Mouse (Mus musculus): Measurements from ENCODE around the gene Mt1. TPM values are rescaled to one million over a fixed set of nuclear protein-coding genes. Genes with fewer than 3 reads are reported as not detected.
"Not testable (repeated sequence)": the region's sequence is repeated elsewhere in the genome, so short reads cannot be mapped to it uniquely, and the experiment has no call there.

The Mt1 gene
- total RNA-seq, 2 experiments from 2014 or later: 636 to 650 TPM

DNA sequence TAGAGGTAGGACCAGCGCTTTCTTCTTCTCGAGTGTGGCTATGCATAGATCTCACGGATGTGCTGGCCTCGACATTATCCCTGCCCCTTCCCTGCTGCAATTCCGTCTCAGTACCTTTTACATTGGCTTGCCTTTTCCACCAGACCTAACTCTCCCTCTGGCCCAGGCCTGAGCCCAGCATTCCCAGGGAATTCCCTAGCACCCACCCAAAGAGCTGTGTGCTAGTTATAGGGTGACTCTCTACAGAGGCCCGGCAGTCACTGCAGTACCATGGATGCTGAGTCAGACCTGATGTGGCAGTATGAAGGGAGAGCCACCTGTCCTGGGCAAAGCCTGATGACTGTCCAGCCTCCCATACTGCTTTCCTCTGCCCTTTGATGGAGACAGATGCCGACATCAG lies 25.4 kb upstream of the Mt1 start:
- no peak for DNase-seq (ENCODE audit: low spot score in 2 of 2)
- Histone ChIP-seq H3K27ac (peak overlapping the region; percentile 100), H3K4me3 (peak overlapping the region; percentile 89)
- TF ChIP-seq CTCF (conservative IDR thresholded peaks at IDR 0.05): no peak

- peak in 1 of 2 experiments; percentile 71 for DNase-seq (ENCODE audit: low spot score in 2 of 2)
- H3K27ac ChIP-seq: peak overlapping the region; percentile 100
Measured at GRCm38 (mm10) chr8:94154537-94154936, 24.3 kb upstream of the Mt1 start.

DNA sequence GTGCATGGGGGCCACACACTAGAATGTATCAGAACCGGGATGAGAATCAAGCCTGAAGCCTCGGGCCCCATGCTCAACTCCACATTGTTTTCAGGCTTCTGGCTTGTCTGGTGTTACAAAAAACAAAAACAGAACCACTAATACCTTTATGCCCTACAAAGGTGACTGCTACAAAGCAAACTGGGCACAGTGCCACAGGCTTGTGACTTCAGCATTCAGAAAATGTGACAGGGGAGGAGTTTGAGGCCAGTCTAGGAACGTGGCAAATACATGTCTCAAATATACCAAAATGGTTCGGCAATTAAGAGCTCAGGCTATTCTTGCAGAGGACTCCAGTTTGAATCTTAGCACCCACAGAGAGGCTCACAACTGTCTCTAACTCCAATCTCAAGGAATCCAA lies 22.8 kb upstream of the Mt1 start:
- H3K27ac ChIP-seq: peak overlapping the region; percentile 53; the same call in 1 of the 2 replicates
- no peak for DNase-seq (ENCODE audit: low spot score in 2 of 2)
- TF ChIP-seq CTCF (conservative IDR thresholded peaks at IDR 0.05): no peak
- no peak overlapping the region for H3K4me3 ChIP-seq

More at GRCm38 (mm10) chr8:94154537-94154936, 24.3 kb upstream of the Mt1 start:
- TF ChIP-seq CTCF (conservative IDR thresholded peaks at IDR 0.05): no peak
- H3K4me3 ChIP-seq: peak overlapping the region; percentile 89

GRCm38 (mm10) chr8:94165772-94166171 lies 13.1 kb upstream of the Mt1 start:
- H3K27ac ChIP-seq; DNase-seq (ENCODE audit: low spot score in 2 of 2); H3K4me3 ChIP-seq: not testable (repeated sequence)

DNA sequence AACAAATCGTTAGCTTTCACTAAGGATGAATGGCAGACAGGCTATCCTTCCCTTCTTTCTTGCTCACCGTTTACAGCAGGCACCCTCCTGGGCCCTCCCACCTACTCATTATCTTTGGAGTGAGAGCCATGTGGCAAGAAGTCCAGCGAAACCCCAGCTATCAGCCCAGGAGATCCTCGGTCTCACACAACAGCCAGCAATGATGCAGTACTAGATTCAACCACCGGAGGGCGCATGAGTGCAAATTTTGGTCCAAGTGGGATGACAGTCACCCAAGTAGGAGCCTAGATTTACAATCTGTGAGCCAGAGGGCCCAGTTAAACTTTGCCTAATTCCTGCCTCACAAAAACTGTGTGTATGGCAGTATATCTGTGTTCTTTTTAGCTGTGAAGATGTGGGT lies 11.6 kb upstream of the Mt1 start:
- Histone ChIP-seq H3K27ac (peak overlapping the region; percentile 43), H3K4me3 (peak overlapping the region; percentile 32; the same call in 1 of the 2 replicates)
- peak; percentile 95 for TF ChIP-seq CTCF (conservative IDR thresholded peaks at IDR 0.05)
- DNase-seq (ENCODE audit: low spot score in 2 of 2): peak; percentile 89 to 98

DNA sequence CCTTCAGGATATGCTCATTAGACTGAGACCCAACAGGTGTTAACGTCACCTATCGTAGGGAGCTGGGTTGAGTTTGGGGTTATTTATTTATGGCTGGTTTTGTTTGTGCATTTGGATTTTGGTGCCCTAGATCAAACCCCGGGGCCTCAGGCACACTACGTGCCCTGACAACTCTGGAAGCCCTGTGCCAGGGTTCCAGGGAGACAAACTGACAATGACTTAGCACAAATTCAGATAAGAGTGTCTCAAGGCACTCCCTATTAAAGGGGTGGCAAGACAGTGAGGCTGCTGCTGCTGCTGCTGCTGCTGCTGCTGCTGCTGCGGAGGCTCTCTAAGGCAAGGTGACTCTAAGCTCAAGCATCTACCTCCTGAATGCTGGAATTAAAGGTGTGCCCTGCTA lies 9.3 kb upstream of the Mt1 start:
- DNase-seq (ENCODE audit: low spot score in 2 of 2): no peak
- Histone ChIP-seq H3K4me3 (no peak overlapping the region), H3K27ac (no peak overlapping the region)
- no peak for TF ChIP-seq CTCF (conservative IDR thresholded peaks at IDR 0.05)

DNA sequence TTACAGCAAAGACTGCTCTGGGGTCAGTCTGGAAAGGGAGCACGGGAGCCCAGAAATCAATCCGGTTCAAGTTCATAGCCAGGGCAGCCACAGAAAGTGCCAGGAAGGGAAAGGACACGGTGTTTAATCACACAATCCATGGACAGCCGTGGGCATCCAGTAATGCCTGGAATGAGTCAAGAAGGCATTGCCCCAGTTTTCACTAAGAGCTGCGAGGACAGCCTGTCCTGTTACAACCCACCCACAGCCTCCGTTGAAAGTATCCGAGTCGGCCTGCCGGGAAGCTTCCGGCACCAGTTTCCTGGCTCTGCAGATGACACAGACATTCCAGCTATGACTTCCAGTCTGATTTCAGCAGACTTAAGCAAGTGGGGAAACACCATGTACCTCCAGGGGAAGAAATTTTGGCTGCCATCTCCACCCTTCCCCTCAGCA lies 7.5 kb upstream of the Mt1 start:
- H3K27ac ChIP-seq: peak overlapping the region; percentile 92
- peak overlapping the region; percentile 68; the same call in 1 of the 2 replicates for H3K4me3 ChIP-seq
- TF ChIP-seq CTCF (conservative IDR thresholded peaks at IDR 0.05): no peak
- DNase-seq (ENCODE audit: low spot score in 2 of 2): no peak

- H3K27ac ChIP-seq: peak within 1 kb of the TSS; percentile 92
- no peak for TF ChIP-seq CTCF (conservative IDR thresholded peaks at IDR 0.05)
- peak within 1 kb of the TSS; percentile 68 for H3K4me3 ChIP-seq
- DNase-seq (ENCODE audit: low spot score in 2 of 2): peak; percentile 77 to 79
Measured at GRCm38 (mm10) chr8:94172075-94172808, 6.6 kb upstream of the Mt1 start, which contains the start of gene Mt2. Mt2 (plus strand) TSS chr8:94172664.

- peak overlapping the region; percentile 68 for H3K4me3 ChIP-seq
- no peak for DNase-seq (ENCODE audit: low spot score in 2 of 2)
- H3K27ac ChIP-seq: peak overlapping the region; percentile 92
- TF ChIP-seq CTCF (conservative IDR thresholded peaks at IDR 0.05): no peak
Measured at GRCm38 (mm10) chr8:94172809-94173732, 5.8 kb upstream of the Mt1 start.

DNA sequence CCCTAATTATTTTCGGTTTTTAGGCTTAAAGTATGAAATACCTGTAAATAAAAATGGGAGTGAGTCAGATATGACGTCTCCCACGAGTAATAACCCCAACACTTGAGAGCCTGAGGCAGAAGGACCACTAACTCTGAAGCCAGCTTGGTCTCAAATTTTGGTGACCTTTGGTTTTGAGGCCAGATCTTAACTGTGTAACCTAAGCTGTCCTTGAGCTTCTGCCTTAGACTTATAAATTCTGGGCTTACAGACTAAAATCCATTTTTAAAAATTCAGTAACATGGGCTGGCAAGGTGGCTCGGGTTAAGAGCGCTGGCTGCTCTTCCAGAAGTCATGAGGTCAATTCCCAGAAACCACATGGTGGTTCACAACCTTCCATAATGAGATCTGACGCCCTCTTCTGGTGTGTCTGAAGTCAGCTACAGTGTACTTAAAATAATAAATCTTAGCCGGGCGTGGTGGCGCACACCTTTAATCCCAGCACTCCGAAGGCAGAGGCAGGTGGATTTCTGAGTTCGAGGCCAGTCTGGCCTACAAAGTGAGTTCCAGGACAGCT lies 5.0 kb upstream of the Mt1 start:
- TF ChIP-seq CTCF (conservative IDR thresholded peaks at IDR 0.05): peak; percentile 54
- DNase-seq (ENCODE audit: low spot score in 2 of 2): no peak
- Histone ChIP-seq H3K27ac (peak overlapping the region; percentile 65; the same call in 1 of the 2 replicates), H3K4me3 (peak overlapping the region; percentile 28; the same call in 1 of the 2 replicates)

DNA sequence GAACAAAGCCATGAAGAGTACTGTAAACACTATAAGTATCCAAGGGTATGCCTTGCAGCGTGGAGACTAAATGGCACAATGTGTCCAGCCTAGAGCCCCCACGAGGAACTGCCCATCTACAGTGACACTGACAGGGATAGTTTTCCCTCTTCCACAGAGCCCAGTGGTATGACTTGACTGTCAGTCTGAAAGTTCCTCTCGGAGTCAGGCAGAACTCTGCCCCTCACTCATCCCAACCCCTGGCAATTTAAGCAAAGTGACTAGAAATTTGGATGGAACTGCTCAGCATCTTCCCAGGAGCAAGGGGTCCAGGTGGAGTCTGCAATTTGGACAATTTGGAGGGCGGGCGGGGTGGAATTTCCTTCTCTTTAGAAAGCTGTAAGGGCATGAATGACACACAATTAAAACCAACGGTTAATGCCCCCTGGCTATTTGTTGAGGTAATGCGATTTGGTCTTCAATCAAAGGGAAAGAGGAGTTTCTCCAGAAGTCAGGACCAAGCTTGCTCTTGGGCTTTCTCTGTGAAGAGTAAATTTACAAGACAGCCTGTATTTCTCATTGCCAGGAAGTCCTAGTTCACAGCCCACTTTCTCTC lies 4.2 kb upstream of the Mt1 start:
- H3K4me3 ChIP-seq: no peak overlapping the region
- no peak overlapping the region; the same call in 1 of the 2 replicates for H3K27ac ChIP-seq
- peak; percentile 59 for TF ChIP-seq CTCF (conservative IDR thresholded peaks at IDR 0.05)
- no peak for DNase-seq (ENCODE audit: low spot score in 2 of 2)

DNA sequence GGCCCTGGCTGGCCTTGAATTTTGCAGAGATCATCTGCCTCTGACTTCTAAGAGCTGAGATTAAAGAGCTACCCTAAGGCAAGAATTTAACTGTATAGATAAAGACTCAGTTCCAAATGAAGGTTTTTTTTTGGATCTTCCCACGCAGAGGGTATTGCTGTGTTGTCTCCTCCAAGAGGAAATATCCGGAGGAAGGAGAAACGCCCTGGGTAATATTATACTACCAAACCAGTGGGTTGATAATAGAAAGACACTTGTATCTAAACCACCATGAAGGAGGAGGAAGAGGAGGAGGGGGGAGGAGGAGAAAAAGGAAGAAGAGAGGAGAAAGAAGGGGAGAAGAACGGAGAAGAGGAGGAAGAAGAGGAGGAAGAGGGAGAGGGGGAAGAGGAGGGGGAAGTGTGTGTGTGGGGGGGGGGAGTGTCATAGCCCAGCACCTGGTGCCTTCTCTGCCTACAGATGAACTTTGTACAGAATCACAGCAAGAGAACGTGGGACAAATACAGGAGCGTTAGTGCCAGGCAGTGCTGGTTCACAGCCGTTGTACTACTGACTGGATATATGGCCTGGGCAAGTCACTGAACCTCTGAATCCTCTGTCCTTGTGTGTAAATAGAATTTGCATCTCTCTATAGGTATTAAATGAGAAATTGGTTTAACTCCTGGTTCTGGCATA lies 1.0 kb upstream of the Mt1 start:
- Histone ChIP-seq H3K4me3 (no peak overlapping the region), H3K27ac (peak overlapping the region; percentile 97)
- no peak for DNase-seq (ENCODE audit: low spot score in 2 of 2)
- TF ChIP-seq CTCF (conservative IDR thresholded peaks at IDR 0.05): no peak
